Mouse (Mus musculus) liver, embryonic 14.5 days (tissue): ENCODE measurements around the gene Ogfod1. TPM values are rescaled to one million over a fixed set of nuclear protein-coding genes. Genes with fewer than 3 reads are reported as not detected.

Source experiments
- ATAC-seq: fragments of 200-750 bp; cut with Nextera tagmentation; 2 replicates; pipeline ENCODE4 v1.8.0; 2017; ENCODE audit warnings: moderate number of reproducible peaks, mild to moderate bottlenecking, moderate library complexity; ENCODE audit not compliant: insufficient read depth
- DNase-seq, 3 experiments: peaks; one replicate each; pipeline ENCODE4 v3.0.0-alpha.2; 2012 to 2013; ENCODE audit warnings: low read depth in 3 of 3, low spot score in 3 of 3
- H3K27ac ChIP-seq: fragments of 300-500 bp; sonication (generic); 2 replicates; pipeline ENCODE4 v1.5.1; 2014; ENCODE audit warnings: moderate library complexity, mild to moderate bottlenecking, control low read depth, inconsistent platforms
- H3K27me3 ChIP-seq: fragments of 300-500 bp; sonication (generic); 2 replicates; pipeline ENCODE4 v1.6.1; 2014; ENCODE audit warnings: mild to moderate bottlenecking, low read length, moderate library complexity; ENCODE audit not compliant: control insufficient read depth, insufficient read depth
- H3K36me3 ChIP-seq: fragments of 300-500 bp; sonication (generic); replicated peaks from 2 replicates; pipeline ENCODE4 v1.6.1; 2014; ENCODE audit warnings: low read depth; ENCODE audit not compliant: control insufficient read depth, insufficient read depth
- H3K4me1 ChIP-seq, 2 experiments: fragments of 200-500 bp in 1 of 2; fragments of 300-500 bp in 1 of 2; sonication (generic) in 1 of 2; replicated peaks; 2 replicates each; pipeline ENCODE4 v1.6.1; 2012 to 2014; ENCODE audit warnings: antibody characterized with exemption in 1 of 2, inconsistent platforms in 1 of 2, low read length in 1 of 2; ENCODE audit not compliant: control insufficient read depth in 2 of 2, insufficient read depth in 2 of 2
- H3K4me2 ChIP-seq: fragments of 300-500 bp; sonication (generic); 2 replicates; pipeline ENCODE4 v1.6.1; 2014; ENCODE audit warnings: low read depth, mild to moderate bottlenecking, control low read depth, moderate library complexity
- H3K4me3 ChIP-seq, 2 experiments: fragments of 200-500 bp in 1 of 2; fragments of 300-500 bp in 1 of 2; sonication (generic) in 1 of 2; 2 replicates each; pipeline ENCODE4 v1.5.1; 2012 to 2014; ENCODE audit warnings: low read depth in 2 of 2, low read length in 2 of 2, mild to moderate bottlenecking in 2 of 2, control low read depth in 1 of 2, inconsistent platforms in 1 of 2, moderate library complexity in 1 of 2; ENCODE audit not compliant: insufficient read depth in 1 of 2
- H3K9ac ChIP-seq: fragments of 300-500 bp; sonication (generic); replicated peaks from 2 replicates; pipeline ENCODE4 v1.6.1; 2014; ENCODE audit warnings: mild to moderate bottlenecking, control low read depth, moderate library complexity
- H3K9me3 ChIP-seq: fragments of 300-500 bp; sonication (generic); 2 replicates; pipeline ENCODE4 v1.6.1; 2016; ENCODE audit warnings: low read length, mixed read lengths; ENCODE audit not compliant: control insufficient read depth
- CTCF ChIP-seq: IDR thresholded peaks from 2 replicates; pipeline ENCODE4 v1.5.1; 2016; ENCODE audit warnings: antibody characterized with exemption, low read depth, control low read depth
- EP300 ChIP-seq: IDR thresholded peaks from 2 replicates; pipeline ENCODE4 v1.6.1; 2016; ENCODE audit warnings: antibody characterized with exemption, low read depth
- WGBS: fragments of 180-500 bp; shearing (Covaris S2); extraction: QIAGEN DNeasy Blood & Tissue Kit; methylation state at CpG from one replicate; pipeline ENCODE4 v1.1.7; 2014; ENCODE audit not compliant: insufficient replicate concordance; 5-methylcytosine and 5-hydroxymethylcytosine counted together
- polyA plus RNA-seq, 2 experiments: library from polyadenylated mRNA; depleted of rRNA in 1 of 2; stranded (reverse) in 1 of 2; unstranded in 1 of 2; fragments of >200 nt; fragmentation: Nextera tagmentation in 1 of 2; extraction: Ambion mirVana in 1 of 2; gene quantifications; 2 replicates each; pipeline versions ENCODE4 v1.2.1 to v1.2.3; 2012 to 2014

The Ogfod1 gene
- polyA plus RNA-seq, 2 experiments = 3.2 to 4.0 TPM

DNA sequence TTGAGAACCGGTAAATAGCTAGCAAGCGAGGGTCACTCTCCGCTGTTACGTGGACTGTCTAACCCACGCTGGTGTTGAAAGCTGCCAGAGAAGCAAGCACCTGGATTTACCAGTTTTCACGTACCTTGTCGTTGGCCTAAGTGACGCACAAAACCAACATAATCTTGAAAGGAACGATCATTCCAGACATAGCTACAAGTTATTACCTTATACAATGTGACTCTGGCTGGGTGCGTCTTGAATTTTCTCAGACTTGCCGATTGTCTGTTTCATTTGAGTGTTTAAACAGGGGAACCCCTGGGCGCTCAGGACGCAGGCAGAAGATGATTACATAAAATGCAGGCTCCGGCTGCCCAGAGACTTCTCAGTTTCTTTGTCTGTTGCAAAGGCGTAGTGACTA lies 808 bp downstream of the Ogfod1 start:
- no peaks in the 10 kb centered on the region for H3K9me3 ChIP-seq
- H3K4me2 ChIP-seq = peak overlapping the region; percentile 77
- no peaks in the 10 kb centered on the region for H3K27me3 ChIP-seq
- peak overlapping the region; percentile 42; the same call in 1 of the 2 replicates for H3K27ac ChIP-seq
- TF ChIP-seq CTCF (no peak), EP300 (no peak)
- peak overlapping the region; percentile 83 for H3K9ac ChIP-seq
- H3K36me3 ChIP-seq = 0 out of 2 replicates have a peak, but pooled peaks cover 2% of the 10 kb centered on the region
- ATAC-seq = no peak
- peaks cover 17 to 26% of the 10 kb centered on the region in 2 experiments for H3K4me1 ChIP-seq
- peak overlapping the region; percentile 93 for H3K4me3 ChIP-seq
- DNase-seq = no peak
- 4% methylated on average over 15 of the region's 15 CpGs for WGBS

DNA sequence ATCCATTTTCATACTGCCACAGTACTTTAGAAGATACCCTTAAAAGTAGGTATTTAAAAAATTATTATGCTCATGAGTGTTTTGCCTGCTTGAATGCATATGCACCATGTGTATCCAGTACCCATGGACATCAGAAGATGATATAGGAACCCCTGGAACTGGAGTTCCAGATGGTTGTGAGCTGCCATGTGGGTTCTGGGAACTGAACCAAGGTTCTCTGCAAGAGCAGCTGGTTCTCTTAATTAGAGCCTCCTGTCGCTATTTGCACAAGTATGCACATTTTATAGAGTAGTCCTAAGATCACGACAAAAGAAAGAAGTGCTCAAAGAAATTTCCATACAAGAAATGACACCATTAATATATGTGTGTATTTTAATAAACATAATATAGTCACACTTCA lies 10.8 kb downstream of the Ogfod1 start:
- H3K27ac ChIP-seq = no peak overlapping the region
- DNase-seq (no peak), ATAC-seq (no peak)
- H3K4me3 ChIP-seq = no peak overlapping the region
- H3K36me3 ChIP-seq = no peaks in the 10 kb centered on the region; the same call in 1 of the 2 replicates
- H3K9ac ChIP-seq = no peak overlapping the region
- no peaks in the 10 kb centered on the region for H3K9me3 ChIP-seq
- 65% methylated on average over 2 of the region's 2 CpGs for WGBS
- TF ChIP-seq CTCF = no peak
- H3K27me3 ChIP-seq = no peaks in the 10 kb centered on the region
- no peaks in the 10 kb centered on the region for H3K4me1 ChIP-seq
- no peak overlapping the region for H3K4me2 ChIP-seq

DNA sequence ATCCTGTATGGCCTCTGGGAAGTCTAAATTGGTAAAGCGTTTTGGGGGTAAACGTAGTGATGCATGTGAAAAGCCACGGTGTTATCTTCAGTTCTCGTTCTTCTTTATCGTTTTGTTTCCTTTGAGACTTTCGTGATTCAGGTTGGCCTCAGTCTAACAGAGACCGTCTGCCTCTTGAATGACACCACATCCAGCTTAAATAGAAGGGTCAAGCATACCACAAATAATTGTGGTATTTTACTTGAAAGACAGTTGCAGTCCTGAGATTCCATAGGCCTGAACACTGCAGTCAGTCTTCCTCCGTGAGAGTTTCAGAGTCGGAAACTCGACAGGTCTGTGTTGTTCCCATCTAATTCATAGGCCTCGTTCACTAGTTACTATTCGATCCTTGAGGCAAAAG lies 15.7 kb downstream of the Ogfod1 start:
- Histone ChIP-seq H3K9me3 (no peaks in the 10 kb centered on the region), H3K9ac (no peak overlapping the region), H3K27ac (no peak overlapping the region), H3K4me2 (no peak overlapping the region), H3K4me3 (no peak overlapping the region), H3K27me3 (no peaks in the 10 kb centered on the region), H3K4me1 (no peaks in the 10 kb centered on the region), H3K36me3 (no peaks in the 10 kb centered on the region; the same call in 1 of the 2 replicates)
- DNase-seq (no peak), ATAC-seq (no peak)
- TF ChIP-seq EP300 (no peak), CTCF (no peak)
- 76% methylated on average over 12 of the region's 12 CpGs for WGBS

DNA sequence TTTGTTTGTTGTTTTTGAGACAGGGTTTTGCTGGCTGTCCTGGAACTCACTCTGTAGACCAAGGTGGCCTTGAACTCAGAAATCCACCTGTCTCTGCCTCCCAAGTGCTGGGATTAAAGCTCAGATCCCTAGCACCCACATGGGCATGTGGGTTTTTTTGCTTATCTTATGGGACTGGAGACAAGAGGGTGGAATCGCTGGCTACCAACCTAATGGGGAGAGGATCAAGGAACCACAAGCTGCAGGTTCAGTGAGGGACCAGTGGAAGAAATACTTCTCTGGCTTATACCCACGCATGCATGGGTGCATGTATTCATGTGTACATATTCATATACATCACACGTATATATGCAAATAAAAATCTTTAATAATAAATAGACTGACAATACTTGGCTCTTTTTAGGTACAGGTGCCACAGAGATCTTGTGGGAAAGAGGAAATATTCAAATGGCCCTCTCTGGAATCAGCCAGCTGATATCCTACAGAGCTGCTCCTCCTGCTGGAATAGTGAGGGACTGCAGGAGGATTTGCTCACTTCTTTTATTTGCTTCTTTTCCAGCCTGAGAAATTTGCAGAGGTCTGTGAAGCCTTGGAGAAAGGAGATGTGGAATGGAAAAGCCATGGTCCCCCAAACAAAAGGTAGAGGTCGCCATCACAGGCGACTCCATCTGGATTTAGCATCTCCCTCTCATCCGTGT lies 20.3 kb downstream of the Ogfod1 start:
- Histone ChIP-seq H3K4me1 (no peaks in the 10 kb centered on the region), H3K9ac (no peak overlapping the region), H3K27me3 (no peaks in the 10 kb centered on the region), H3K9me3 (no peaks in the 10 kb centered on the region), H3K4me2 (no peak overlapping the region), H3K36me3 (no peaks in the 10 kb centered on the region; the same call in 1 of the 2 replicates), H3K27ac (no peak overlapping the region), H3K4me3 (no peak overlapping the region)
- DNase-seq = peak in 1 of 3 experiments; percentile 26
- 62% methylated on average over 6 of the region's 6 CpGs for WGBS
- no peak for ATAC-seq
- TF ChIP-seq CTCF = peak; percentile 81
- no peak for TF ChIP-seq EP300

DNA sequence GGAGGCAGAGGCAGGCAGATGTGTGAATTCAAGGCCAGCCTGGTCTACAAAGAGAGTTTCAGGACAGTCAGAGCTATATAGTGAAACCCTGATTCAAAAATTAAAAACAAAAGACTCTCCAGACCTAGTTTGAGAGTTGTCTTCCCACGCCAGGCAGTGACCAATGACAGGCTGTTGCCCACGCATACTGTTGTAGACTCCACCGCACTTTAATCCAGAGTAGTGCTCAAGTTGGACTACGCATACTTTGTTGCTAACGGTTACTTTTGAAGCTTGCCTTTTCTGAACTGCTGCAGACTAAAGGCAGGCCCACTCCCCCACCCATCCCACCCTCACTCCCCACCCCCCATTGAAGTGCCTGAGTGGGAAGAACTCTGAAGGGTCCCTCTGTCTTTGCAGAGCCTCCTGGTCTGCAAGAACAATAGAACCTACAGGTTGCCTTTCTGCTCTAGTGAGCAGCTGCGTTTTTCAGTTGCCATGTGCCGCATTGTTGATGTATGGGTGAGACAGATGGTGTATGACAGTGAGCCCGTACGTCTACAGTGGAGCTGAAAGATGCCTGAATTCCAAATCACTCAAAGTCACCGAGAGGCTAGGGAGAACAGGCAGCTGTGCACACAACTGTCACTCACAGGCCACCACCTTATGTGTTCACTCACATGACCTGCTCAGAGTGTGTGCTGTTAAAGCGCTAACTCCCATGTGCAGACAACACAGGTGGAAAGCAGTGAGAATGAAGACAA lies 29.3 kb downstream of the Ogfod1 start:
- WGBS = 80% methylated on average over 11 of the region's 11 CpGs
- DNase-seq (no peak), ATAC-seq (no peak)
- H3K4me2 ChIP-seq = no peak overlapping the region
- H3K36me3 ChIP-seq = peaks cover 2% of the 10 kb centered on the region; the same call in 1 of the 2 replicates
- no peak overlapping the region for H3K4me3 ChIP-seq
- H3K4me1 ChIP-seq = no peaks in the 10 kb centered on the region
- H3K27me3 ChIP-seq = no peaks in the 10 kb centered on the region
- H3K27ac ChIP-seq = no peak overlapping the region
- no peak for TF ChIP-seq EP300
- no peak for TF ChIP-seq CTCF
- no peaks in the 10 kb centered on the region for H3K9me3 ChIP-seq
- no peak overlapping the region for H3K9ac ChIP-seq
